Mouse (Mus musculus): Measurements from ENCODE around the gene Idh2.

- TF ChIP-seq CTCF (IDR thresholded peaks at IDR 0.05; ENCODE audit: low read depth) (no peak), EP300 (IDR thresholded peaks at IDR 0.05; ENCODE audit: low read depth) (no peak)
Measured at GRCm38 (mm10) chr7:80073506-80073905, 41.7 kb downstream of the Idh2 start.

All from liver, postnatal 0 days (tissue).